Mouse (Mus musculus) intestine, embryonic 16.5 days (tissue): ENCODE results near the gene Pgap3. TPM values are rescaled to one million over a fixed set of nuclear protein-coding genes. Genes with fewer than 3 reads are reported as not detected.
A peak's percentile ranks its signal among the peaks of the same experiment; 100 is the strongest.

Source experiments
- ATAC-seq: fragments of 200-750 bp; cut with Nextera tagmentation; 2 replicates; pipeline ENCODE4 v1.8.0; 2017; ENCODE audit warnings: moderate TSS enrichment, moderate library complexity
- H3K27ac ChIP-seq: fragments of 300-500 bp; sonication (generic); 2 replicates; pipeline ENCODE4 v1.5.1; 2014; ENCODE audit warnings: mild to moderate bottlenecking, low read length
- H3K27me3 ChIP-seq: fragments of 300-500 bp; sonication (generic); replicated peaks from 2 replicates; pipeline ENCODE4 v1.6.1; 2014; ENCODE audit warnings: low read length, control low read depth, mixed read lengths; ENCODE audit not compliant: control insufficient read depth, insufficient read depth
- H3K36me3 ChIP-seq: fragments of 300-500 bp; sonication (generic); 2 replicates; pipeline ENCODE4 v1.6.1; 2014; ENCODE audit warnings: low read length, control low read depth; ENCODE audit not compliant: control insufficient read depth, insufficient read depth
- H3K4me1 ChIP-seq: fragments of 300-500 bp; sonication (generic); 2 replicates; pipeline ENCODE4 v1.6.1; 2014; ENCODE audit warnings: low read length, control low read depth, mixed read lengths; ENCODE audit not compliant: control insufficient read depth, insufficient read depth
- H3K4me2 ChIP-seq: fragments of 300-500 bp; sonication (generic); 2 replicates; pipeline ENCODE4 v1.6.1; 2014; ENCODE audit warnings: low read depth, low read length, control low read depth
- H3K4me3 ChIP-seq: fragments of 300-500 bp; sonication (generic); 2 replicates; pipeline ENCODE4 v1.5.1; 2014; ENCODE audit warnings: mild to moderate bottlenecking, low read length
- H3K9ac ChIP-seq: fragments of 300-500 bp; sonication (generic); 2 replicates; pipeline ENCODE4 v1.6.1; 2014; ENCODE audit warnings: low read depth, low read length
- H3K9me3 ChIP-seq: fragments of 300-500 bp; sonication (generic); 2 replicates; pipeline ENCODE4 v1.6.1; 2016; ENCODE audit warnings: low read length, control low read depth; ENCODE audit not compliant: control insufficient read depth
- WGBS: fragments of 180-500 bp; shearing (Covaris S2); extraction: QIAGEN DNeasy Blood & Tissue Kit; methylation state at CpG from one replicate; pipeline ENCODE4 v1.1.7; 2014; 5-methylcytosine and 5-hydroxymethylcytosine counted together
- polyA plus RNA-seq: library from polyadenylated mRNA; unstranded; fragments of >200 nt; fragmentation: Nextera tagmentation; extraction: Ambion mirVana; gene quantifications from 2 replicates; pipeline ENCODE4 v1.2.1, GENCODE M21; 2015

Gene Pgap3
- polyA plus RNA-seq, 1 experiment from 2014 or later = 19.5 TPM

DNA sequence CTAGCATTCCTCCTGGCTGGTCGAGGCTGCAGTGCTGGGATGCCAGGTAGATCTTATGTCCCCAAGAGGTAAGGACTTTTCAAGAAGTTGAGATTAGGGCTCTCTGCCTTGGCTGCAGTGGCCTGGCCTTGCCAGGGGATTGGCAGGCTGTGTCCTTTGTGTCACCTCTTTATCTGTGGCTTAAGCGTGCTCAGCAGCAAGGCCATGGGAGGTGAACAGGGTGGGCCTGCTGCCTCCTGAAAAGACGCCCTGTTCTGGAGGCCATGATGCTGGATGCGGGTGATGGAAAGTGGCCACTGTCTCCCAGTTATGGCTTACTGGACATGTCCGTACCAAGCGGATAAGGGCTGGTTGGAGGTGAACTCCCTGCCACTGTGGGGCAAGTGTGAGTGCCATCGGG is 20.9 kb downstream of the Pgap3 start:
- Histone ChIP-seq H3K4me3 (no peak overlapping the region), H3K9me3 (no peaks in the 10 kb centered on the region), H3K9ac (no peak overlapping the region), H3K4me2 (no peak overlapping the region), H3K27me3 (no peaks in the 10 kb centered on the region), H3K36me3 (peaks cover 10% of the 10 kb centered on the region), H3K4me1 (no peaks in the 10 kb centered on the region), H3K27ac (no peak overlapping the region)
- ATAC-seq = no peak
- WGBS = 85% methylated on average over 7 of the region's 7 CpGs

DNA sequence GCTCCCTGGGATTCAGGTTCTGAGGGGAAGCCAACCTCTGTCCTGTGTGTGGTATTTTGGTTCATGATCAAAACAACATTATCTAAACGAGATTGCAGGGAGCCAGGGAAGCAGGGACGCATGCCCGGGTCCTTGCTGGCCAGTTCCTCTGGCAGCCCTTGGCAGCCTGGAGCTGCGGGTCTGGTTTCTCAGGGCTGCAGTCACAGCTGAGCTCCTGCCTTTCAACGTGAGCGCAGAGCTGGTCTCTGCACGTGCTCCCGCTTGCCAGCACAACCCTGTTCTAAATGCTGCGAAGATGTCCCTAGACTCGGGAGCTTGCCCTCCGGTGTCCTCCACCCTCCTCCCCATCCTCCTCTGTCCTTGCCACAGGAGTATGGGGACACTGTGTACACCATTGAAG is 22.5 kb downstream of the Pgap3 start:
- 86% methylated on average over 11 of the region's 11 CpGs for WGBS
- Histone ChIP-seq H3K36me3 (peaks cover 10% of the 10 kb centered on the region), H3K4me1 (no peaks in the 10 kb centered on the region)

DNA sequence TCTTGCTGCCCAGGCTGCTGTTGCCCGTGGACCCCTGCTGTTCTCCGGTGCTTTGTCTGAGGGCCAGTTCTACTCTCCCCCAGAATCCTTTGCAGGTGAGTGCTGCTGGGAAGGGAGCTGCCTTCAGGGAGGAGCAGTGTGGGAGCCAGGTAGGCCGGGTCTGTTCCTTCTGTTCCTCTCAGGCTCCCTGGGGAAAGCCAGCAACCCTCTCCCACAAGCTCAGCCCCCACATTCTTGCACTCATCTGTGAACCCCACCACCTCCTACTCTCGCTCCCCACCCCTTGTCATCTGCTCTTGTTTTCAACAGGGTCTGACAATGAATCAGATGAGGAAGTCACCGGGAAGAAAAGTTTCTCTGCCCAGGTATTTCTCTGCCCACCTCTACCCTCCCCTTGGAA is 23.5 kb downstream of the Pgap3 start:
- no peaks in the 10 kb centered on the region for H3K27me3 ChIP-seq
- no peaks in the 10 kb centered on the region for H3K4me1 ChIP-seq
- H3K9ac ChIP-seq = no peak overlapping the region
- H3K4me2 ChIP-seq = no peak overlapping the region
- no peaks in the 10 kb centered on the region for H3K9me3 ChIP-seq
- WGBS = 80% methylated on average over 5 of the region's 5 CpGs
- no peak for ATAC-seq
- no peak overlapping the region for H3K4me3 ChIP-seq
- H3K27ac ChIP-seq = no peak overlapping the region
- H3K36me3 ChIP-seq = peaks cover 10% of the 10 kb centered on the region

More for the DNA sequence above, 22.5 kb downstream of the Pgap3 start:
- Histone ChIP-seq H3K4me2 (no peak overlapping the region), H3K27ac (no peak overlapping the region), H3K27me3 (no peaks in the 10 kb centered on the region), H3K9ac (no peak overlapping the region), H3K9me3 (no peaks in the 10 kb centered on the region), H3K4me3 (no peak overlapping the region)
- no peak for ATAC-seq

DNA sequence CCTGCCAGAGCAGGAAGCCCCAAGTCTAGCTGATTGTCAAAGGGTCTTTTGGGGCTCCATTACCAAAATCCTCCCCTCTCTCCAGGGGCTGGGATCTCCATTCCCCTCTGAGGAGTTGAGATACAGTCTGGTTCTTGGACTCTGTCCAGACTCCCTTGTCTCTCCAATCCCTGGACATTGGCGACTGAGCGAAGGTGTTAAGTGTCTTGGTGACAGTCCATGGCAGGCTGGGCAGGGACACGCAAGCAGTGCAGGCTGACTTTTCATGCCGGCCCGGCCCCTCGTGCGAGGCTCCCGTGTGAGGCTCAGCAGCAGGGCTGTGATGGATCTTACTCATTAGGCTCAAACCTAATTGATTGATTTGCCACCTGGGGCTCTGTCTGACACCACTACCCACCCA is 26.0 kb downstream of the Pgap3 start:
- no peak for ATAC-seq

DNA sequence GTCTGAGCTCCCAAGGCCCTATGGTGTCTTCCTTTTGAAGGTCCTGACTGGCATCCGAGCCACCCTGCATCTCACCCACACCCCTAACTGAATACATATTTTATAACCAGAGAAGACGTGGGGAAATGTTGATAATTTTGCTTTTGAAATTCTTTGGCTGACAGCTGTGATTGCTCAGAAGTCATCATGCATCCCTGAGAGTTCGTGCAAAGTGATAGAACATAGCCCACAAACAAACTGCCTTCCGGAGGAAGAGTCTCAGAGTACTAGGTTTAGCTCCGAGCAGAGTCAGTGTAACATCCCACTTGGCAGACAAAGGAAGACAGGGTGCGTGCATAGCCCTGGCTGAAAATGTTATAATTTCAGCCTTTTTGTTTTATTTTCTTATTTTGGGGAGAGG is 27.0 kb downstream of the Pgap3 start:
- Histone ChIP-seq H3K4me3 (no peak overlapping the region), H3K4me1 (no peaks in the 10 kb centered on the region), H3K27ac (no peak overlapping the region), H3K36me3 (peaks cover 7% of the 10 kb centered on the region), H3K4me2 (no peak overlapping the region), H3K9ac (no peak overlapping the region), H3K27me3 (no peaks in the 10 kb centered on the region), H3K9me3 (no peaks in the 10 kb centered on the region)
- WGBS = 84% methylated on average over 6 of the region's 6 CpGs
- ATAC-seq = no peak

More for the DNA sequence above, 26.0 kb downstream of the Pgap3 start:
- Histone ChIP-seq H3K9ac (no peak overlapping the region), H3K9me3 (no peaks in the 10 kb centered on the region), H3K27ac (no peak overlapping the region), H3K27me3 (no peaks in the 10 kb centered on the region), H3K4me1 (no peaks in the 10 kb centered on the region), H3K4me3 (no peak overlapping the region), H3K36me3 (peaks cover 7% of the 10 kb centered on the region), H3K4me2 (no peak overlapping the region)
- 83% methylated on average over 8 of the region's 8 CpGs for WGBS

DNA sequence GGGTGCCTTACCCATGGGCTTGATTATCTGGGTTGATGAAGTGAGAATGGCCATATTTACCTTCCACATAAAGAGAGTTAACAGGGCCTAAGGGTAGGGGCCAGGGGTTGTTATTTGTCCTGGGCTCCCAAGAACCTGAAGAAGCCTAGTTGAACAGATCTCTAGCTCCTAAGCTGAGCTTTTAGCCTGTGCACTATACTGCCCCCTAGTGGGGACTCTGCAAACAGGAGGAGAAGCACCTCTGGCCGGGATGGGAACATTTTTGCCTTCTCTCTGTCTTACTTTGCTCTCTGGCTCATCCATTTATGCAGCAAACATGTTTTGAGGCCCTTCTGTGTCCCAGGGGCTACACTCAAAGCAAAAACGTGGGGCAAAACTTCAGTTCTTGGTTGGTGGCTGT is 27.9 kb downstream of the Pgap3 start:
- H3K4me3 ChIP-seq = no peak overlapping the region
- H3K27me3 ChIP-seq = no peaks in the 10 kb centered on the region
- H3K9ac ChIP-seq = no peak overlapping the region
- H3K36me3 ChIP-seq = peaks cover 7% of the 10 kb centered on the region
- ATAC-seq = 0 out of 2 replicates have a peak, but pooled peaks have one; percentile 23
- WGBS = 11% methylated on average over 2 of the region's 2 CpGs
- H3K27ac ChIP-seq = no peak overlapping the region
- H3K4me1 ChIP-seq = no peaks in the 10 kb centered on the region
- H3K4me2 ChIP-seq = no peak overlapping the region
- no peaks in the 10 kb centered on the region for H3K9me3 ChIP-seq

DNA sequence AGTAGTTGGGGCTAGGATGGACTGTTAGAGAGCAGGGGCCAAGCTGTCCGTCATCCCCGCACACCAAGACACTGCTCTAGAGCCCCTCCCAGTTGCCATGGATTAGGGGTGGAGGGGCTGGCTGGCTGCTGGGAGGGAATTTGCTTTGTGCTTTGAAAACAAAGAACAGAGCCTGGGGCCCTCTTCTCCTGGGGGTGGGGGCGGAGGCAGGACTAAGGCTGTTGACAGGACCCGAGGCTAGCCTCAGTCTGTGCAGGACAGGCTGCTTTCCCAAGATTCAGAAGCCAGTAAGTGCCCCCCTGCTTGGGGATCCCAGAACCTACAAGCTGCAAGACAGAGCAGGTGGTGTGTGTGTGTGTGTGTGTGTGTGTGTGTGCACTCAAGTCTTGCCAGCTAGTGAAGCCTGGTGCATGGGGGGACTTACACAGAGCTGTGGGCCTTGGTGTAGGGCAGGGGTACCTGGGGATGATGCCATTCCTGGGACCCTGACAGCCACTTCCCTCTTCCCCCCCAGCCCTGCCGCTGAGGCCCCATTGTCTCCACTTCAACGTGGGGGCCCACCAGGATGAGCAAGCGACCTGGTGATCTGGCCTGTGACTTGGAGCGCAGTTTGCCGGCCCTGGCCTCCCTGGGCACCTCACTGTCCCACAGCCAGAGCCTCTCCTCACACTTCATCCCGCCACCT is 28.6 kb downstream of the Pgap3 start:
- H3K4me1 ChIP-seq = no peaks in the 10 kb centered on the region
- H3K4me2 ChIP-seq = no peak overlapping the region
- no peak overlapping the region for H3K4me3 ChIP-seq
- H3K36me3 ChIP-seq = peaks cover 2% of the 10 kb centered on the region; the same call in 1 of the 2 replicates
- H3K27me3 ChIP-seq = no peaks in the 10 kb centered on the region
- no peaks in the 10 kb centered on the region for H3K9me3 ChIP-seq
- no peak overlapping the region for H3K27ac ChIP-seq
- 50% methylated on average over 10 of the region's 10 CpGs for WGBS
- no peak overlapping the region for H3K9ac ChIP-seq
- no peak for ATAC-seq

DNA sequence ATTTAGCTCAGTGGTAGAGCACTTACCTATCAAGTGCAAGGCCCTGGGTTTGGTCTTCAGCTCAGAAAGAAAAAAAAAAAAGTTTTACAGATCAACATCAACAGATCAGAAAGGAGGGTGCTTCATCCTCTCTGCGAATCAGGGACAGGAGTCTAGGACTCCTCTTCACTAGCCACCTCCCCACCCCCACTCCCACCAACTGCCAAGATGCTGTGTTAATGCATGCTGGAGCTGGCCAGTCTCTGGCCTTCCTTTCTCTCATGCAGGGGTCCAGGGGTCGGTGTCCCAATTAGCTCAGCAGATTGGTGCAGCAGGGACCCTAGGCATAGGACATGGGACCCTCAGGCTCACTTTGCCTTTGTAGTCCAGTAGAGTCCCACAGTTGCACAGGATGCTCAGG is 29.7 kb downstream of the Pgap3 start:
- WGBS = 81% methylated on average over 2 of the region's 2 CpGs
- H3K4me1 ChIP-seq = no peaks in the 10 kb centered on the region
- no peak overlapping the region for H3K4me3 ChIP-seq
- no peak overlapping the region for H3K9ac ChIP-seq
- H3K27me3 ChIP-seq = no peaks in the 10 kb centered on the region
- H3K27ac ChIP-seq = no peak overlapping the region
- H3K36me3 ChIP-seq = no peaks in the 10 kb centered on the region; the same call in 1 of the 2 replicates
- no peak overlapping the region for H3K4me2 ChIP-seq
- ATAC-seq = no peak
- H3K9me3 ChIP-seq = no peaks in the 10 kb centered on the region

DNA sequence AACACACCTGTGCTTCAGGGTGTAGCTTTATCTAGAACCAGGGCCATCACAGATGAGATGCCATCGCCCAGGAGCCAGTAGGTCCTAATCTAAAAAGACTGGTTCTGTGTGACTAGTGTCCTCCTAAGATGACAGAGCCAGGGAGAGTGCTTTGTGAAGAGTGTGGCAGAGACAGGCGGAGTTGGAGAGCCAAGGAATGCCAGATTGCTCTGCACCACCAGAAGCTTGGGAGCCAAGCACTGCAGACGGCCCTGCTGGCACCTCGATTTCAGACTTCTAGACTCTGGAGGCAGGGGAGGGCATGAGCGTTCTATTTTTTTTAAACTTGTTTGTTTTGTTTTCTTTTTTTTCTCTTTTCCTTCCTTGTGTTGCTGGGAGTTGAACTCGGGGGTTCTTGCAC is 31.0 kb downstream of the Pgap3 start:
- no peak for ATAC-seq
- Histone ChIP-seq H3K4me2 (no peak overlapping the region), H3K36me3 (no peaks in the 10 kb centered on the region), H3K27me3 (no peaks in the 10 kb centered on the region), H3K4me3 (no peak overlapping the region), H3K9ac (no peak overlapping the region), H3K4me1 (no peaks in the 10 kb centered on the region), H3K27ac (no peak overlapping the region), H3K9me3 (no peaks in the 10 kb centered on the region)
- 76% methylated on average over 6 of the region's 6 CpGs for WGBS

DNA sequence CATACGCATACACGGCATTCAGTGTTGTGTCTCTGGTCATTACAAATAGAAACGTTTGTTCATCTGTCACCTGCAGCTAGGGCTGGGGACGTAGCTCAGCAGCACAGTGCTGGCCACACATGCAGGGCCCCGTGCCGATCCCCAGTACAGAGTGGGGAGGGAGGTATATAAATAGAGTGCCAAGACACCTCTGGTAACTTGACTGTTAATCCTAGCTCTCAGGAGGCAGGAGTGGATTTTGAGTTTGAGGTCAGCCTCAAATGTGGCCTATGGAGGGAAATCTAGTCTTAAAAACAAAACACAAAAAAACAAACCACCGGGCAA is 32.5 kb downstream of the Pgap3 start:
- Histone ChIP-seq H3K9ac (no peak overlapping the region), H3K9me3 (no peaks in the 10 kb centered on the region), H3K4me2 (no peak overlapping the region), H3K27ac (no peak overlapping the region), H3K27me3 (no peaks in the 10 kb centered on the region), H3K36me3 (no peaks in the 10 kb centered on the region), H3K4me1 (peaks cover 4% of the 10 kb centered on the region), H3K4me3 (no peak overlapping the region)
- no peak for ATAC-seq
- 79% methylated on average over 7 of the region's 7 CpGs for WGBS
